Mouse (Mus musculus): ENCODE measurements around the gene Aire. TPM values are rescaled to one million over a fixed set of nuclear protein-coding genes. Genes with fewer than 3 reads are reported as not detected.
"Not testable (repeated sequence)": the region's sequence is repeated elsewhere in the genome, so short reads cannot be mapped to it uniquely, and the experiment has no call there.

Gene Aire
- total RNA-seq, 1 experiment from 2014 or later, result not detected

DNA sequence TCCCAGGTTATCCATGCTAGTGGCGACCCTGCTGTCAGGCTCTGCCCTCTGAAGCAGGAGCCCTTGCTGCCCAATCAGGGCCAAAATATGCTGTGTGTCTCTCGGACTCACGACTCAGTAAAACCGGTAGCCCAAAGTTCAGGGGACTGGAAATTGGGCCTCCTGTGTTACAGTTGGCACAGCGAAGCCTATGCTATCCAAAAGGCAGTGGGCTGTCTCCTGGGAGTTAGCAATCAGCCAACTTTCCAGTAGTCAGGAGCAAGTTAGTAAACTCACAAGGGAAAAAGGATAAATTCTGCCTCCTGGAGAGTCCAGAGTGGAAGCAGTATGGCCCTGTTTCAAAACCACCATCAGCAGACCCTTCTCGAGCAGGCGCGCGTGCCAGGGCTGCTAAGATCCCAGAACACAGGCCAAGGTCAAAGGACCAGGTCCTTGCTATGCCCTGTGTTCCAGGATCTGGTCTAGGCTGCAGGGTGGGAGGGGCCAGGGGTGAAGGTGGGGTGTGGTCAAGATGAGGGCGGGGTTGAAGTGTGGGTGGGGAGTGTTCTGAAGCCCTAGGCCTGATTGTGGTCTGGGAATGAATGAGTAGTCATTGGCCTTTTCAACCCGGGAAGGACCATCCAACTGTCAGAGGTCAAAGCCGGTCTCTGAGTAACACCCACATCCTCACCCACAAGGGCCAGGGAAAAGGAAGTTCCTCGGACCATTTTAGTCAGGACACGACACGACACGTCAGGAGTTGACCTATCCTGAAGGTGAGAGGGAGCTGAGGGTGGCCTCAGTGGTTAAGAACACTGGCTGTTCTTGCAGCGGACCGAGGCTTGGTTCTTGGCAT is 30.5 kb downstream of the Aire start:
- ATAC-seq (replicated peaks; ENCODE audit: insufficient number of reproducible peaks, low FRiP score, low TSS enrichment, poor library complexity, severe bottlenecking), result no peak

DNA sequence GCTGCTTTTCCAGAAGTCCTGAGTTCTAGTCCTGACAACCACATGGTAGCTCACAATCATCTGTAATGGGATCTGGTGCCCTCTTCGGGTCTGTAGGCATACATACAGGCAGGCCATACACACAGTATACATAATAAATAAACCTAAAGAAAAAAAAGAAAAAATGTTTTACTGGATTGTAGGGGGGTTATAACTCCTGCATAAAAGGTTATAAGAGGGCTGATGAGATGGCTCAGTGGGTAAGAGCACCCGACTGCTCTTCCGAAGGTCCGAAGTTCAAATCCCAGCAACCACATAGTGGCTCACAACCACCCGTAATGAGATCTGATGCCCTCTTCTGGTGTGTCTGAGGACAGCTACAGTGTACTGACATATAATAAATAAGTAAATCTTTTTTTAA is 32.3 kb downstream of the Aire start:
- not testable (repeated sequence) for ATAC-seq (replicated peaks; ENCODE audit: insufficient number of reproducible peaks, low FRiP score, low TSS enrichment, poor library complexity, severe bottlenecking)

DNA sequence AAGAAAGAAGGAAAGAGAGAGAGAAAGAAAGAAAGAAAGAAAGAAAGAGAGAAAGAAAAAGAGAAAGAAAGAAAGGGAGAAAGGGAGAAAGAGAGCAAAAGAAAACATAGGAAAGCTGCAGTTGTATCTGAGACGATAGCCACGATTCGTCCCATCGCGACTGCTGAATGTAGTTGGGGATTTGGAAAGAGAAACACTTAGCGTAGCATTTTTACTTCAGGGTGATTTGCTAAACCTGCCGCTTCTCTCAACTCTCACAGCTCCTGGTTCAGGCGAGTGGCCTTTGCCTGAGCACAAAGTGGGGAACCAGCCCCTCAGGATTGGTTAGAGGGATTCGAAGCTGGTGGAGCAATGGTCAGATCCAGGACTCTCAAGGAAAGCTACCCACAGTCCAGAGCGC is 33.1 kb downstream of the Aire start:
- ATAC-seq (replicated peaks; ENCODE audit: insufficient number of reproducible peaks, low FRiP score, low TSS enrichment, poor library complexity, severe bottlenecking), result no peak

DNA sequence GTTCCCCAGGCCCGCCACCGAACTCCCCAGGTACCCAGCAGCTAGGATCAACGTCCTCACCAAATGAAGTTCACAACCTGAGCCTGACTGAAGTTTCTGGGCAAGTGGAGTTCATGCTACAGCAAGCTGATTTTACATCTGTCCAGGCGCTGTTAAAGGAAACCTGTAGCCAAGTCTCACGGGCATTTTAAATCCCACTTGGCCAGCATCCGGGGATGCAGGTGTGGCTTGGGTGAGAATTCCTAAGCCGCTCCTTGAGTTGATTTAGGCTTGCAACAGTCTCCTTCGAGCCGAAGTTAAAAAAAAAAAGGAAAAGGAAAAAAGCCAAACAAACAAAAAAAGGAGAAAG is 33.5 kb downstream of the Aire start, which contains the start of gene Pfkl:
Gene Pfkl, minus strand, starts transcription at position 139 of the 349 bp plus-strand sequence.
- no peak for ATAC-seq (replicated peaks; ENCODE audit: insufficient number of reproducible peaks, low FRiP score, low TSS enrichment, poor library complexity, severe bottlenecking)

DNA sequence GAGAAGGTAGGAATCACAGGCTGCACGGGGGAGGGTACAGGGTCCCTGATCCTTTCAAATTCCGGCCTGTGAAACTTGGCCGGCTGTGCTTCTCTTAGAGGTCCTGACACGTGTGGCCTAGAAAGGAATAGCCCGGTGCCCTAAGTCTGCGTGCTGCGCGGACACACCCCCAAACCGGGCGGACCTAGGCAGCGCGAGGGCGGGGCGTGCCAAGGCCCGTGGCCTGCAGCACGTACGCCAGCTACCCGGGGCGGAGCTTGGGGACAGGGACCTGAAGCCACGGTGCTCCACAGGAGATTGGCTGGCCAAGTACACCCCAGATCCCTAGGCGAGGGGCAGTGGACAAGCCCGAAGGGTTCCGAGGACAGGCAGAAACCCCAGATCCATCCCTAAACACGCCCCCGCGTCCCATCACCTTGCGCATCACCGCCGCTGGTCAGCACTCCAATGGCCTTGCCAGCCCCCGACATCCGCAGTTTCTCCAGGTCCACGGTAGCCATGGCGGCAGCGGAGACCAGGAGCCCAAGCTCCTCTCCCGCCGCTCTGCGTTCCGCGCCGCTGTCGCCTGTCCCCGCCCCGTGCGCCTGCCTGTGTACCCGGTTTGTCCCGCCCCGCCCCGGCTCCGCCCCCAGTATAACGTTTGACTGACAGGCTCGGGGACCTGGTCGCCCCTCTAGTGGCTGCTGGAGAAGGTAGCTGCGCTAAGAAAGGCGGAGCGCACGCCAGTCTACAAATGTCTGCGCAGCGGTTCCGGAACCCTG is 34.0 kb downstream of the Aire start:
- ATAC-seq (replicated peaks; ENCODE audit: insufficient number of reproducible peaks, low FRiP score, low TSS enrichment, poor library complexity, severe bottlenecking), result peak; percentile 90

DNA sequence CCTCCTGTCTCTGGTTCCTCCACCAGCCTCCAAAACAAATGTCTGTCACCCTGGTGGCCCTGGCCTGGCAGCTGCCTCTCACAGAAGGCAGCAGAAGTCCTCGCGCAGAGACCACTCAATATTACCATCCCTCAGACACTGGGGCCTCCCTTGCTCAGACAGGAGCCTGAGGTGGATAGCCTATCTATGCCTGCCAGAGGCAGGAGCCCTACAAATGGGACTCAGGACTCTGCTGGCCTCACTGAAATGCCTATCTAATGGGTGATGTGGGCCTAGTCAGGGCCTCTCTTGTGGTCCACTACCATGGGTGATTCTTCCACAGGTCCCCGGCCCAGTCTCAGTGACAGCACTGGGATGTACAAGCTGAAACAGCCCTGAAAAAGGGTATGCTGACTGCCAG is 35.2 kb downstream of the Aire start:
- ATAC-seq (replicated peaks; ENCODE audit: insufficient number of reproducible peaks, low FRiP score, low TSS enrichment, poor library complexity, severe bottlenecking), result no peak

DNA sequence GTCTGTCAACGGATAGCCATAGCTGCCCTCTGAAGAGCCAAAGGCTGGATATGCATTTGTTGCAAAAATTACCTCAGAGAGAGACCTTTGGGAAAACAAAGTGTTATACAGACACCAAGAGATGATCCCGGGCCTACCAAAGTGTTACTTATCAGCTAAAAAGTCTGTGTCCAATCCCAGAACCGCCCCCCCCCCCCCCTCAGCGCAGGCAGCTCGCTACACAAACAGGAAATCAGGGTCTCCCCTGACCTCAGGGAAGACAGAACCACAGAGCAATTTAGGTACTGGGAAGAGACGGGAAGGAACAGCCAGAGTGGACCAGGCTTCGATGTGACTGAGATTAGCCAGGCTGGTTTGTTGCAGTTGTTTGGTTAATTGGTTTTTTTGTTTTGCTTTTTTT is 36.2 kb downstream of the Aire start:
- ATAC-seq (replicated peaks; ENCODE audit: insufficient number of reproducible peaks, low FRiP score, low TSS enrichment, poor library complexity, severe bottlenecking), result no peak

DNA sequence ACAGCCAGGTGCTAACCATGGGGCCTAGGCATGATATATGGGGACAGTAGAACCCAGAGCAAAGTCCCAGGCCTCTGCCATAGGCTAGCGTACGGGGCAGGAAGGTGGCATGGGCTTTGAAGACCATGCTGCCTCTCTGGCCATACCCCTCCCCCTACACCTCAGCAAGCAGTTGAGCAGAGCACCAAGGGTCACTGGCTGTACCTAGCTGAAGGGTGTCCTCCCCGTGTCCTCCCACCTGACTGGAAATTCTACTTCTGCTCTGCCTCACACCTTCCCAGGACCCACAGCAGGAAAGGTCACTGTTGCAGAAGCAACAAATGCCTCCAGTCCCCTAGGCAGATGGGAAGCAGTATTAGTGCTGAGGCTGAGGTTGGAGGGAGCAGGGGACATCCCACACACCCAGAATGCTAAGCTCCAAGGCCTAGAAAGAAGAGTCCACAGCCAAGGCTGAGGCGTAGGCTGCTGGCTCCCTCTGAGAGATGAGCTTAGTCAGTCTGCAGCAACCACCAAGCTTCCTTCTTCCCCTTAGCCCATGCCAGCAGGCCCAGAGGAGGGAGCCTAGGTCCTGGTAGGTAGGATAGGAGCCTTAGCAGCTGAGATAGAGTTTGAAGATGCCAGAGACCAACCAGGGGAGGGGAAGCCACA is 37.5 kb downstream of the Aire start:
- ATAC-seq (replicated peaks; ENCODE audit: insufficient number of reproducible peaks, low FRiP score, low TSS enrichment, poor library complexity, severe bottlenecking), result no peak

DNA sequence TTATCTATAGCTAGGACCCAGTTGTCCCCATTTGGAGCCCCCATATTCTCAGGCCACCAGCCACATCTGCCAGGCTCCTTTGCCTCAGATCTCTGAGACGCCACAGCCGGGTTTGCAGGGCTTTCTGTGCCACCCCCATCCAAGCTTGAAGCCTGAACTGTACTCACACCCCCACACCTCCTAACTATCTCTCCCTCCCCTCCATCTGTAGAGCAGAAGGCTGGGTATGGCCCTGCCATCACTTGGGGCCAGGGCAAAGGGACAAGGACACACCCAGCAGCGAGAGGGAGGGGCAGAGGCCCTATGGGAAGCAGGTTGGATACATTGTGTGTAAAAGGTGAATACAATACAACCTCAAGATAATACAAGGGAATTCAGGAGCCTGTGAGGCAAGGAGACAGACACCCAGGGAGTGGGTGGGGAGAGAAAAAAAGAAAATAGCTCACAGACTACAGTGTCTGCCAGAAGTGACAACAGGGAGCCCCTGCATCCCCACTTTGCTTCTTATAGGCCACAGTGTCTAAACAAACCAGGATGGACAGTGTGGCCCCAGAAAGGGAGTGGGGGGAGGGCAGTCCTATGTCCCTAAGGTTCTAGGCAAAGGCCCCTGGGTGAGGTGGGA is 38.8 kb downstream of the Aire start:
- no peak for ATAC-seq (replicated peaks; ENCODE audit: insufficient number of reproducible peaks, low FRiP score, low TSS enrichment, poor library complexity, severe bottlenecking)

DNA sequence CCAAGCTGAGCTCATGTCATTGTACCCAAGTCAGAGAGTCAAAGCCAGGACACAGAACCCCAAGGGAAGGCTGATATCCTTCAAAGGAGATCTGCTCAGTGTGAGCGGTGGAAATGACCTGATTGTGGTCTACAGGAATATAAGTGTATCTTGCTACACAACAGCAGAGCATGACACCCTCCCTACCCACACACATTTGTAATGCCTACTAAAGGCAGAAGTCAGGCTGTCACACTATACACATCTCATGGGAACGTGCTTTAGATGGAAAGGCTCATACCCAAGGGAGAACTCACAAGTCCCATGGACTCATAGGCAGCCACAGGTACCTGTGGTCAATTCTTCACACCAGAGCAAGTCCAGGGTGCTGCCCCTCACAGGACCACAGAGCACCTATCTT is 41.1 kb downstream of the Aire start:
- no peak for ATAC-seq (replicated peaks; ENCODE audit: insufficient number of reproducible peaks, low FRiP score, low TSS enrichment, poor library complexity, severe bottlenecking)

DNA sequence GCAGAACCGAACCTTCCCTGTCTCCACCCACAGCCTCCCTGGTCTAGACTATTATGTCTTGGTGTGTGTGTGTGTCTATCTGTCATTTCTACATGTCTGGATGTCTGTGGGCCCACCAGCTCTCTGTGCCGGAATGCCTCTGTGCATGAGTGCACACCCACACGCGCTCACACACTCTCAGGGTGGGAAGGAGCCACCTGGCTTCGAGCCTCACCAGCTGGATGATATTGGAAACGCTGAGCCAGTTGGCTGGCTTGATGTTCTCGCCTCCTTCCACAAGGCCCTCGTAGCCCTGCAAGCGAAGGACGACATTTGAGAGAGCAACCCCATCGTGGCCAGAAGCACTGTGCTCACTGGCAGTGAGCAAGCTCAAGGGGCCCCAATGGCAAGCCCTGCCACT is 41.6 kb downstream of the Aire start:
- no peak for ATAC-seq (replicated peaks; ENCODE audit: insufficient number of reproducible peaks, low FRiP score, low TSS enrichment, poor library complexity, severe bottlenecking)

DNA sequence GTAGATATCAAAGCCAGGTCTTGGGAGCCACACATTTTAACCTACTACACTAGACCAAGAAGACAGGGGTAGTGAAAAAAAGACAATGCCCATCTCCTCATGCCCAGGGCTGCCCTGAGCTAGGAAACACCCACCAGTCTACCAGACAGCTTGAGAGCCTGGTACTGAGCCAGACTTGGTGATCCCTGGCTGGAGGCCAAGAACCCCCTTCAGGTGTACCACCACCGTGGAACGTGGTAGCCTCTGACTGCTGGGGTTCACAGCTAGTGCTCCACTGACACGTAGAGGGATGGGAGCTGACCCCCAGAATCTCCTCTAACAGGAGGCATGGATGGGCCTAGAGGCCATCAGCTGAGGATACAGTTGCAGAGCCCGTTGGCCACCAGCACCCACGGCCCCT is 43.2 kb downstream of the Aire start:
- no peak for ATAC-seq (replicated peaks; ENCODE audit: insufficient number of reproducible peaks, low FRiP score, low TSS enrichment, poor library complexity, severe bottlenecking)

DNA sequence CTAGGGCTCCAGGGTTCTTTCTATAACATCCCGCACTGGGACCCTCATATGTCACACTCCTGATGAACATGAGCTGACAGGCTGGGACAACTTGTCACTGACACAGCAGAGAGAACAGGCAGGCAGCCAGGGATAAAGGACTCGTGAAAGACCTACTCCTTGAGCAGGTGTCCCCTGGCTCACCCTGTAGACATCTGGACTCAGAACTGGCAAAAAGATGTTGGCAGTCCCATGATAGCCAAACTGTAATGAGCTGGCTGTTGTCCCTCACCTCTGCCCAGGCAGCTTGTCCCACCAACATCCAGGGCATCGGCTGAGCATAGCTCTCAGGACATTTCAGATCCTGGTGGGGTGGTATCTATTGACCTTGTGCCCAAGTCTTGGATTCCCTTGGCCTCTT is 47.8 kb downstream of the Aire start:
- no peak for ATAC-seq (replicated peaks; ENCODE audit: insufficient number of reproducible peaks, low FRiP score, low TSS enrichment, poor library complexity, severe bottlenecking)

DNA sequence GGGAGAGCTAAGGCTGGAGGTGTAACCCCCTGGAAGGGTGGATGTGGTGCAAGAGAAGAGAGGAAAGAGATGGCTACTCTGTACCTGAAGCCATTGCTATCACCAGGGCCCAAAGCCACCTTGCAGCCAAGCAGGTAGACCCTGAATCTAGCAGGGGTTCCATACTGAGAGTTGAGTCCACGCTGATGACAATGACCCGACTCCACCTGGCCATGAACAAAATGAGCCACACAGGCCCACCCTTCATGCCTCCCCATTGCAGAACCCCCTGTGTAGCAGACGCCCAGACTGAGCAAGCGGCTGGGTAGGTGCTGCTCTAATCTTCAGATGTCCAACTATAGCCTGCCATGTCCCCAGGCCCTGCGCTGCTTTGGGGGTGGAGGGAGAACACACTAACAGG is 57.6 kb downstream of the Aire start:
- no peak for ATAC-seq (replicated peaks; ENCODE audit: insufficient number of reproducible peaks, low FRiP score, low TSS enrichment, poor library complexity, severe bottlenecking)

DNA sequence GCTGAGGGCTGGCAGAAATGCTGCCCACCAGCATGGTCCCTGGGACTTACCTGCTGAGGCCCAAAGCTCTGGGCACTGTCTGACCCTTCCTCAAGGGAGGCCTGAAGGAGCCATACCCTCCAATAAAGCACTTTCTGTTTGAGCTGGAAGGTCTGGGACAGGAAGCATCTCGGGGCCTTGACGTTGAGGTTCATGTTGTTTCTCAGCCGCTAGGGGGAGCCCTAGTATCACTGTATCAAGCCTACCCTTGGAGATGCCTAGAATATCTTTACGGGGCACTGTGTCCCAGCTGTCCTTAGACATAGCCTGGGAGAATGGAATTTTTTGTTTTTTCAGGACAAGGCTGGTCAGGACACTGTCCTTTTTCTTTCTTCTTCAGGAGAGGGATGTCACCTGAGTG is 58.8 kb downstream of the Aire start:
- peak; percentile 71 for ATAC-seq (replicated peaks; ENCODE audit: insufficient number of reproducible peaks, low FRiP score, low TSS enrichment, poor library complexity, severe bottlenecking)

Other genes starting within 250 kb of the Aire start
- gene Gm9639, start 248.5 kb downstream of the Aire start, total RNA-seq (2017), result not detected in 3 replicates
- gene Gm19668, start 244.5 kb downstream of the Aire start, total RNA-seq (2017), result not detected in 3 replicates
- not detected in 3 replicates for gene Gm9507, start 231.8 kb downstream of the Aire start, total RNA-seq (2017)
- gene Gm2696, start 228.9 kb downstream of the Aire start, total RNA-seq (2017), result not detected in 3 replicates
- not detected in 3 replicates for gene Krtap10-4, start 216.5 kb downstream of the Aire start, total RNA-seq (2017)
- not detected in 3 replicates for gene Krtap10-10, start 207.7 kb downstream of the Aire start, total RNA-seq (2017)
- gene Gm36176, start 196.8 kb downstream of the Aire start, total RNA-seq (2017), result not detected in 3 replicates
- gene Gm10318, start 190.8 kb downstream of the Aire start, total RNA-seq (2017), result not detected in 3 replicates
- gene Gm3285, start 181.6 kb downstream of the Aire start, total RNA-seq (2017), result not detected in 3 replicates
- not detected in 3 replicates for gene Lrrc3, start 141.1 kb downstream of the Aire start, total RNA-seq (2017)
- gene Trpm2, start 73.0 kb downstream of the Aire start, total RNA-seq (2017), result 27.0 to 37.5 TPM (median 35.8 TPM) in 3 replicates
- gene 1810043G02Rik, start 65.1 kb downstream of the Aire start, total RNA-seq (2017), result 4.8 to 8.2 TPM (median 5.5 TPM) in 3 replicates
- gene Pfkl, start 33.5 kb downstream of the Aire start, total RNA-seq (2017), result 46.0 to 51.9 TPM (median 46.4 TPM) in 3 replicates
- gene Dnmt3l, start 1.7 kb downstream of the Aire start, total RNA-seq (2017), result not detected in 3 replicates
- gene Icosl, start 25.7 kb upstream of the Aire start, total RNA-seq (2017), result 10.0 to 15.9 TPM (median 12.7 TPM) in 3 replicates
- gene D10Jhu81e, start 126.2 kb upstream of the Aire start, total RNA-seq (2017), result 25.6 to 38.1 TPM (median 29.0 TPM) in 3 replicates
- 8.8 to 11.7 TPM (median 9.8 TPM) in 3 replicates for gene Pwp2, start 141.5 kb upstream of the Aire start, total RNA-seq (2017)
- gene Trappc10, start 201.0 kb upstream of the Aire start, total RNA-seq (2017), result 30.4 to 42.5 TPM (median 37.6 TPM) in 3 replicates

All from monocyte, adult 5-6 weeks (primary cell).